Mouse (Mus musculus): ENCODE measurements around the gene Vps13a.
A peak's percentile ranks its signal among the peaks of the same experiment; 100 is the strongest.
"Not testable (repeated sequence)": the region's sequence is repeated elsewhere in the genome, so short reads cannot be mapped to it uniquely, and the experiment has no call there.

Vps13a gene

GRCm38 (mm10) chr19:16757439-16757838, 23.3 kb downstream of the Vps13a start:
- not testable (repeated sequence) for DNase-seq (ENCODE audit: low spot score in 2 of 2)

- DNase-seq (ENCODE audit: low spot score in 2 of 2): no peak
Observed at GRCm38 (mm10) chr19:16755854-16756253, 24.9 kb downstream of the Vps13a start.

DNA sequence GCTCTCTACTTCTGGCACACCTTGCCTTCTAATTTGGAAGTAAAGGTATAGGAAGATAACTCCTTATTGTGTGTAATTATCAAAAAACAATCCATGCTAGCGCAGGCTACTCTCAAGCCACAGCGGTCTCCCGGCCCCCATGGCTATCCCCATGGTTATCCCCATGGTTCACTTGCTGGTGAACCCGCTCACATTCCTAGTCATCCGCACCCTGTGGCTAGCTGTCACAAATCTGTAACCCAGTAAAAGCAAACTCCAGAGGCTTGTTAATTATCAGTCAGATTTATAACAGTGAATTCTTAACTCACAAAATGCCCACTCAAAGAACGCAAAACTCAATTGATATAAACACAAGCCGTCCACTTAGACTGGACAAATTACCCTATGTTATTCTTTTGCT, 25.5 kb downstream of the Vps13a start:
- DNase-seq (ENCODE audit: low spot score in 2 of 2): no peak

DNA sequence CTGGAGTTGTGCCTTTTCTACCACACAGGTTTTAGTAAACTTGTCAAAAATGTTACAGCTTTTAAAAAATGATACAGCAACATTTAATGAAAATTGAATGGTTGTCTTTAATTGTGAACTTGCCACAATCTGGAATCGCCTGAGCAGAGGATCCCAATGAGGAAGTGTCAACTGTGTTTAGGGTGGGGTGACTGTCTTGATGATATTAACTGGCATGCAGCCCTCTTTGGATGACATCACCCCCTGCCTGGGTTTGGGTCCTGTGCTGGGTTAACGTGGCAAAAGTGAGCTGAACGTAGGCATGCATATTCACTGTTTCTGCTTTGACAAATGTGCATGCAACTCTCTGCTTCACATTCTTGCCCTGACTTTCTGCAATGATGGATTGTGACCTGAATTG, 27.6 kb downstream of the Vps13a start:
- no peak for DNase-seq (ENCODE audit: low spot score in 2 of 2)

DNA sequence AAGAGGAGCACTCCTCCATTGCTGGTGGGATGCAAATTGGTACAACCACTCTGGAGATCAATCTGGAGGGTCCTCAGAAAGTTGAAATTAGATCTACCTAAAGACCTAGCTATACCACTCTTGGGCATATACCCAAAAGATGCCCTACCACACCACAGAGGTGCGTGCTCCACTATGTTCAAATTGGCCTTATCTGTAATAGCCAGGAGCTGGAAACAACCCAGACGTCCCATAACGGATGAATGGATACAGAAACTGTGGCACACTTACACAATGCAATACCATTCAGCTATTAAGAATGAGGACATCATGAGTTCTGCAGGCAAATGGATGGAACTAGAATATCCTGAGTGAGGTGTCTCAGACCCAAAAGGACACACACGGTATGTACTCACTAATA, 43.9 kb downstream of the Vps13a start:
- DNase-seq (ENCODE audit: low spot score in 2 of 2): no peak

- no peak for DNase-seq (ENCODE audit: low spot score in 2 of 2)
Observed at GRCm38 (mm10) chr19:16728729-16729128, 52.0 kb downstream of the Vps13a start.

DNA sequence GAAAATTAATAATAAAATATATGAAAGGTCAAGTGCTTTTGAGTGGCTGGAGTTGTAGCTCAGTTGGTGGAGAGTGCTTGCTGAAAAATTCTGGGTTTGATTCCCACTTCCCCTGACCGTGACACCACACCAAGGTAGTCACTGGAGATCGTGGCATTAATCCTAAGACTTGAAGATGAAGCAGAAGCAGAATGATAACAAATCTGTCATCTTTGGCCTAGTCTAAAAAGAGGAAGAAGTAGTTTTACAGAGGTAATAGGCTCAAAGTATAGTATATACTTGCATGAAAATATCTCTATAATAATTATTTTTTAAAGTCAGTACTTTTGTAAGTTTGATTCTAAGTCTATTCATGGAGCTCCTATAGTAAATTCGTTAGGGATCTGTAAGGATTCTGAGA, 65.5 kb downstream of the Vps13a start:
- DNase-seq (ENCODE audit: low spot score in 2 of 2): no peak

DNA sequence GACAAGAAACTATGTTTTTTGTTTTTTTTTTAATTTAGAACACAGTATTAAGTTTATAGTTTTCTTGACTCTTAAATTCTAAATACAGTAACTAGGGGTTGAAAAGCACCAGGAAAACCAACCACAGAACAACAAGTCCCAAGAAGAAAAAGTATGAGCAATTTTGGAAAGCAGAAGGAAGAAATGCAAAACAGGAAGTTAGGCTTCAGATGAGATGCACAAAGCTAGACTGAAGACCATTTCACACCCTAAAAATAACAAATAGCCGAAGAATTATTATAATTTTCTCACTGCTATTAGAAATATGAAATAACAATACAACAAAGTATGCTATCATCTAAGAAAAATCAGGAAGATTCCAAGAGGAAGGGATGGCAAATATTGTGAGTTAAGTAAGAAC, 78.9 kb downstream of the Vps13a start:
- no peak for DNase-seq (ENCODE audit: low spot score in 2 of 2)

DNA sequence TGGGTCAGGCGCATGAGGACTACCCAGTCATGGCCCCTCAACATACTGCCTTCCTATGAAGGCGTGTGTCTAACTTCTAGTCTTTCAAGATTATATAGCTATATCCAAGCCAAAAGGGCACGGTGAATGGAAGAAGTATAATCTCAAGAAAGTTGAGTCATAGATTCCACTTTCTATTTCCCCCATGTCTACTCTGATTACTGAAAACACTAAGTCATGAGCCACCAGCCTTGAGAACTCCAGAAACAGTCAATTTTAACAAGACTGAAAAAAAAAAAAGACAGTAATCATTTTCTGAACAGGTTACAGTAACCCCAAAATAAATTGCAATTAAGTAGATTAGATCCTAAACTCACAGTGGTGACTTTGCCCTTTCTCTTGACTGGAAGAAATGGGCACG, 95.8 kb downstream of the Vps13a start:
- DNase-seq (ENCODE audit: low spot score in 2 of 2): no peak

GRCm38 (mm10) chr19:16684210-16684609, 96.5 kb downstream of the Vps13a start:
- no peak for DNase-seq (ENCODE audit: low spot score in 2 of 2)

DNA sequence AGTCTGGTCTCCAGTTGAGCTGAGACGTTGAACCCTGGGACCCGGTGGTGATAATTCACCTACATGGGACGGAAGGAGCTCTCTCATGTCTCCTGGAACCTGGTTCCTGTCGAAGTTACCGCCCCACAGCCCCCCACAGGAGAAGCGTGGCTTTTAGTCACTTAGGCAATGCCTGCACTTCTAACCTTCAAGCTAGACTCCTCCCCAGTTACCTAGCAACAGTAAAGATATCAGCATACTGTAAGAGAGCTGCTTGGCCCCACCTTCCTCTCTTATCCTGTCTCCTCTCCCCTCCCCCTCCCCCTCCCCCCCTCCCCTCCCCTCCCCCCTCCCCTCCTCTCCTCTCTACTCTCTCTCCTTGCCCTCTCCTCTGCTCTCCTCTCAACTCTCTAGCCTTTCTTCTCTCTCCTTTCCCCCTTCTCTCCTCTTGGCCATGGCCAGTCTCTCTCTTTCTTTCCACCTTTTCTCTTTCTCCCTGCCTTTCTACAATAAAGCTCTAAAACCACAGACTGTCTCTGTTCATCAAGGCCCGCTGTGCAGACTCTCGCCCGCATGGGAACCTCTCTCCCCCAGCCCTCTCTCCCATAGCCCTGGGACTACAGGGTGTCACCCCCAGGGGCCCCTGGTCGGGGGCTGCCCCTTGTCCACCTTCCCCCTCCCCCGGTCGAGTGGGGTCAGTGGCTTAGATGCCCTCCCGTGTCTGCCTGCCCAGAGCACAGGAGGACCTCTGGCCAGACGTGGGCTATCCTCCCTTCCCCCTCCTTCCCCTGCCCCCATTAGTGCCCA, 154.9 kb downstream of the Vps13a start:
- no peak for DNase-seq (ENCODE audit: low spot score in 2 of 2)

GRCm38 (mm10) chr19:16624994-16625393, 155.7 kb downstream of the Vps13a start:
- no peak for DNase-seq (ENCODE audit: low spot score in 2 of 2)

DNA sequence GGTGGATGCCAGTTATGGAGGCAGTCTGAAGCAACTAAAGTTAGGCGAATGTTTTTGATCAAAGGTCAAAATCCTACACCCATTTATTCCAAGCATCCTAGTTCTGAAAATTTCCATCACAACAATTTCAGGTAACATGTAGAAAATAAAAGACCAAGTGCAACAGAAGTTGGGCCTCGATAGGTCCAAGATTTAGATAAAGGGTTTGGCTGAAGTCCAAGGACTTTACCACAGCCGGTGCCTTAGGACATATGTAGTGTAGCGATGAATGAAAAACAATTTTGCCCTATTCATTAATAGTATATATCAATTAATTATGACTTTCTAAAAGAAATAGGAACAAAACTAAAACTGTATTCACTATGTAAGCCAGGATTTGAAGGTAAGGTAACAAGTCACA, 157.6 kb downstream of the Vps13a start:
- no peak for DNase-seq (ENCODE audit: low spot score in 2 of 2)

GRCm38 (mm10) chr19:16607634-16608033, 173.1 kb downstream of the Vps13a start:
- DNase-seq (ENCODE audit: low spot score in 2 of 2): no peak

- DNase-seq (ENCODE audit: low spot score in 2 of 2): no peak
Observed at GRCm38 (mm10) chr19:16602026-16602425, 178.7 kb downstream of the Vps13a start.

DNA sequence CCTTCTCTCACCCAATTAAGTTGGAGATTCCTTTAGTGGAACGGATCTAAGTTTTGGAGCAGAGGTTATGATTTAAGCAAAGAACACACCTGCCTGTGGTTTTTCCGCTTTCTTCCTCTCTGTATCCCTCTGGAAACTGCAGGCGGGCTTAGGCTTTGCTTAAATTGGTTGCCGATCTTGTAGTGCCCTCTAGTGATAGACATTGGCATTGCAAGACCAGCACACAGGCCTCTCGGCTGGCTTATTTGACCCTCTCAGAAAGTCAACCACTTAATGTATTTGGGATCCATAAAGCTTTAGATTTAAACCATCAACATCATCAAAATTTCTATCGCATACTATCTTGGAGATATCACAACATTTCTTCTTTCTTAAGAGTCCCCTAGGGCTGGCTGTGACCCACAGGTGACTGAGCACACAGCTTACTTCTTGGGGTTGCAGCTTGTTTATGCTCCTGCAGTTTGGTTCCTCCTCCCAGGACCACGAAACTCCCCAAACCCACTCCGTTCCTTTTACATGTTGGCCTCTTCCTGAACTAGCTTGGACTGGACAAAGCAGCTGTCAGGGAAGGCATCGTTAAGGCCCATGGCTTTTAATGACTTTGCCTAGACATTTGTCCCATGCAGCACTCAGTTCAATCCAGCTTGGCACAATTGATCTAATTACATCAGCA, 181.3 kb downstream of the Vps13a start:
- DNase-seq (ENCODE audit: low spot score in 2 of 2): peak in 1 of 2 experiments; percentile 52

- no peak for DNase-seq (ENCODE audit: low spot score in 2 of 2)
Observed at GRCm38 (mm10) chr19:16598653-16599297, 182.0 kb downstream of the Vps13a start.

- no peak for DNase-seq (ENCODE audit: low spot score in 2 of 2)
Observed at GRCm38 (mm10) chr19:16597216-16597615, 183.5 kb downstream of the Vps13a start.

- DNase-seq (ENCODE audit: low spot score in 2 of 2): no peak
Observed at GRCm38 (mm10) chr19:16593975-16594317, 186.8 kb downstream of the Vps13a start.

GRCm38 (mm10) chr19:16593256-16593974, 187.3 kb downstream of the Vps13a start:
- DNase-seq (ENCODE audit: low spot score in 2 of 2): no peak

- DNase-seq (ENCODE audit: low spot score in 2 of 2): no peak
Observed at GRCm38 (mm10) chr19:16585379-16585778, 195.4 kb downstream of the Vps13a start.

GRCm38 (mm10) chr19:16584546-16584945, 196.2 kb downstream of the Vps13a start:
- DNase-seq (ENCODE audit: low spot score in 2 of 2): no peak
